Mouse (Mus musculus): ENCODE measurements at regions not wholly inside any gene's neighbourhood (a gene's known extent, or its start where the extent isn't known, plus 50 kb on each side); places are given as distances from the start of the nearest gene placed in this dataset.

DNA sequence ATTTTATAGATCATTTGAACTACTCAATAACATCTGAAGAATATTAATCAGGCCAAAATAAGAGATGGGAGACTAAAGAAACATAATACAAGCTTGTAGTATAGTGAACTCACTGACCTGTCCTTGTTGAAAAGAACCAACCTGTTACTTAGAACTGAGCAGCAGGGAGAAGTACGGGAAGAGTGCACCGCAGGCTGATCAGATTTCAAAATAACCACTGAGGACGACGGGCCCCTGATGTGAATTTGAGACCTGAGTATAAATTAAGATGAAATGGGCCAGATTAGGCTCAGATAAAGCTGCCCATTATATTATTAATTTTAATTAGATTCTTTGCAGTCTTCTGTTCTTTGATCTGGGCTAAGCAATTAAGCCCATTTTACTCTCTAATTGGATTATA lies 391.2 kb upstream of the Tyrp1 start:
- DNase-seq = no peak

DNA sequence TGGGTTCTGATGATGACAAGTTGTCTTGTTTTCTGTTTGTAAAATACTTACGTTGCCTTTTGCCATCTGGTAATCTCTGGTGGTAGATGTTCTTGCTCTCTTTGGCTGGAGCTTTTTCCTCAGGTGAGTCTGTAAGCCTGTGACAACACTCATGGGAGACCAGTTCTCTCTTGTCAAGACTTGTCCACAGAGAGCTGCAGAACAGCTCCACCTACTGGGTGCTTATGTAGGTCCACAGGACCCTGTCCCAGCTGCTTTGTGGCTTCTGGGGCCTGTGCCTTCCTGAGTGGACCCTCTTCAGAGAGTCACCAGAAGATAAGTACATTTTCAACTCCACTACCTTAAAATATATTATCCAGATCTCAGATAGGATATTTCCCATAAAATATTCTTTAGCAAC lies 370.3 kb upstream of the Tyrp1 start:
- no peak for DNase-seq

- DNase-seq = no peak
Measured at GRCm38 (mm10) chr4:80475736-80476478, 358.0 kb upstream of the Tyrp1 start.

DNA sequence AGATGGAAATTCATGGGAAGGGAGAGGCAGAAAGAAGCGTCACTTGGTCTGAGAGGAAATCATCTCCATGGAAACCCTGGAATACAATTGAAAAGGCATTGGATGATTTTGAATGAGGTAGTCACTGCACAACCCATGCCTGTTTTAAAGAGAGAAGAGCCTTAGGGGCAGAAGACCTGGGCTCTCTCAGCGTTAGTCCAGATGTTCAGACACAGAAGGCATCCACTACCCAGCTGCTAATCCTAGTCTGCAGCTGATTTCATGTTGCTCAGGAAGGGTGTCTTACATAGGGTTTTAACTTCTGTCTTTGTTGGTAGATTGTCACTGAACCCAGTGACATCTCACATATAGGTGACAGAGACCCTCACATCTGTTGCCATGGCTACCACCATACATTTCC lies 318.8 kb upstream of the Tyrp1 start:
- DNase-seq = no peak

DNA sequence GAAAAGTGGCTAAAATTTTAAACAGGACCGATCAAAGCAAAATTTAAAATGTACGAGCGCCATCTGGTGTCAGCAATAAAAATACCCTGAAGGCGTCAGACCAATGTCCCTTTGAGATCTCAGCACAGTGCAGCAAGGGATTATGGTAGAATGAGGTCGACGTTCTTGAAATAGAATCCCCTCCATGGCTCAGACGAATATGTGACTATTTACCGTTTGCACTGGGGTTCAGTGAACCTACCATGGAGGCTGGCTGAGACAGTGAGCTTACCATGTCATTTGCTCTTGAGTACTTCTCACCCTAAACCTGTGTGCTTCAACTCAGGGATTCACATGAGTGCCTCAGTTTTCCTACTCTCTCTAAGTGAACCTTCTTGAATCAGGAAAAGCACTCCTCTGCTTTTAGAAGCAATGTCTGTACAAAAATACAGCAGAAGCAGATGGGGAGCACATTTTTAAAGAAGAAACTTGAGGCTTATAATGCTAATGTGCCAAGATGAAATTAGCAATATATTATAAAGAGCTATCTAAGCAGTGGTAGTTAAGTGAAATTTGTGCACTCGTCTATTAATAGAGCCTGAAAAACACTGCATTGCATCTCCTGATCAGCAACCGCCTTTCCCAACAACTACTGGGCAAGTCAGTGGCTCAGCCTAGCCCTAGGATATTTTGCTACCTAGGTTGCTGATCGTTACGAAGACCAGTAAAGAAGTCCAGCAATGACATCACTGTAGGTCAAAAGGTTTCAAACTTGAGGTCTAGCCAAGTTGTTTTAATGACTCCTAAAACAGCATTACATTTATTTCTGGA lies 316.2 kb upstream of the Tyrp1 start:
- peak; percentile 1 to 15 for DNase-seq

DNA sequence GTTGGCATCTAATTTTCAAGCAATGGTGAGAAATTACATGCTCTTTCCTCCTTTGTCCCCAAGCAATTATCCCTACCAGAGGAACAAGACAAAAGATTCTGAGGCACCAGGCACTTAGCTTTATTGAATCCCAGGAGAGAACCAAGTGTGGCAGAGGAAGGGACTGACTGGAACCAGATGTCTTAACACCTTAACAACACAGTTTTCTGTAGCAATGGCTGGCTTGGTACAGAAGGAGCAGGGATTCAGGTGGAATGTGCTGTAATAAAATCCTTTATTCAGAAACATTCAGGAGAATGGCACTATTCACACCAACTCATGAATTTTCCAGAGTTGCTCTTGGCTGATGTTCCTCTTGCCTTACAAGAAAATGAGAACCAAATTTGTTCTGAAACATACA lies 315.3 kb upstream of the Tyrp1 start:
- no peak for DNase-seq

DNA sequence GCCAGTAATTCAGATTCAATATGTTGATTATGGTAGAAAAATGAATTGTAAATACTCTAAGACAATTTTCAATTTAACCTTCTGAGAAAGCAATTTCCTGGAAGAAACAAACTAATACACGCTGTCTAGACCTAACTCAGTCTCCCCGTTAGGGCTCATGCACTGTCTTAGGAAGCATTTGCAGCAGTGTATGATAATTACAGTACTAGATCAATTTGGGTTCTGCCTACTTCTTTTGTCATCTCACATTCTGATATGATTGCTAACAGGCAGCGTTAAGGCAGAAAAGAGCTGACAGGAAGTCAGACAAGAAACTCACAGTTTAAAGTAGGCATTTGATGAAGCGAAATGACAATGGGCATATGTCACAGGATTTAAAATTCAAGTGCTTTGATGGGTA lies 294.1 kb upstream of the Tyrp1 start:
- no peak for DNase-seq

GRCm38 (mm10) chr4:80545086-80545485 lies 288.8 kb upstream of the Tyrp1 start:
- DNase-seq = no peak

- no peak for DNase-seq
Measured at GRCm38 (mm10) chr4:80589438-80589837, 244.5 kb upstream of the Tyrp1 start.

- no peak for DNase-seq
Measured at GRCm38 (mm10) chr4:80628271-80628670, 205.7 kb upstream of the Tyrp1 start.

GRCm38 (mm10) chr4:80629251-80629650 lies 204.7 kb upstream of the Tyrp1 start:
- DNase-seq = no peak

GRCm38 (mm10) chr4:80630260-80630659 lies 203.7 kb upstream of the Tyrp1 start:
- no peak for DNase-seq

GRCm38 (mm10) chr4:80631041-80631440 lies 202.9 kb upstream of the Tyrp1 start:
- DNase-seq = no peak

- DNase-seq = no peak
Measured at GRCm38 (mm10) chr4:80631441-80631840, 202.5 kb upstream of the Tyrp1 start.

DNA sequence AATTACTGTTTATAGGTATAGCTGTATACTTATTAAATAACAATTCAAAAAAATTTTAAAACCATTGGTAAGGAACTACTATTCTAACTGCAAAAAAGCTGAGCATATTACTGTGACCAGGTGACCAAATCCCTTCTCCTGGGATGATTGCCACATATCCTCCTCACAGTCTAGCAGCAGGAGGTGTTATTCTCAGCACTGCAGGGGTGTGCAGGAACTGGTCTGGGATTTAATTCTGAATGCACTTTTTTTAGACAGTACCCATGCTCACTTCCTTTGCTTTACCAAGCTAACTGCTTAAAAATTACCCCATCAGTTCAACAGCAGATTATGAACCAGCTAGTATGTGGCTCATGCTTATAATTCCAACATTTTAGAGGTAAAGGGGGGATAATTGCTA lies 195.5 kb upstream of the Tyrp1 start:
- no peak for DNase-seq
